Mouse (Mus musculus) ES-E14 (cell line): ENCODE measurements around the gene Rps6kb1. TPM values are rescaled to one million over a fixed set of nuclear protein-coding genes. Genes with fewer than 3 reads are reported as not detected.
A peak's percentile ranks its signal among the peaks of the same experiment; 100 is the strongest.

Source experiments
- DNase-seq: peaks from one replicate; pipeline ENCODE4 v3.0.0-alpha.2; 2013; ENCODE audit warnings: low read depth, low spot score
- H3K27ac ChIP-seq: 2 replicates; pipeline ENCODE4 v1.5.1; 2012; ENCODE audit warnings: low read depth, mild to moderate bottlenecking, low read length, moderate library complexity, mixed read lengths; ENCODE audit not compliant: poor library complexity, insufficient read depth, severe bottlenecking
- H3K36me3 ChIP-seq: 2 replicates; pipeline ENCODE4 v1.6.1; 2012; ENCODE audit warnings: mild to moderate bottlenecking, low read length, moderate library complexity, mixed read lengths; ENCODE audit not compliant: control insufficient read depth, poor library complexity, insufficient read depth, severe bottlenecking
- H3K4me1 ChIP-seq, 2 experiments: fragments of 150-350 bp in 1 of 2; sonication (generic) in 1 of 2; 2 replicates each; pipeline ENCODE4 v1.6.1; 2012; ENCODE audit warnings: low read length in 2 of 2, mild to moderate bottlenecking in 1 of 2, mixed read lengths in 1 of 2; ENCODE audit not compliant: control insufficient read depth in 2 of 2, insufficient read depth in 2 of 2, poor library complexity in 1 of 2
- H3K4me3 ChIP-seq, 2 experiments: fragments of 150-350 bp in 1 of 2; sonication (generic) in 1 of 2; 2 replicates each; pipeline ENCODE4 v1.5.1; 2012; ENCODE audit warnings: low read length in 2 of 2, low read depth in 1 of 2, mild to moderate bottlenecking in 1 of 2, mixed read lengths in 1 of 2; ENCODE audit not compliant: insufficient read depth in 1 of 2, poor library complexity in 1 of 2, severe bottlenecking in 1 of 2
- H3K9ac ChIP-seq: 2 replicates; pipeline ENCODE4 v1.6.1; 2012; ENCODE audit warnings: low read depth, mild to moderate bottlenecking, low read length, mixed read lengths; ENCODE audit not compliant: poor library complexity, insufficient read depth, severe bottlenecking
- H3K9me3 ChIP-seq: fragments of 150-350 bp; sonication (generic); 2 replicates; pipeline ENCODE4 v1.6.1; 2012; ENCODE audit warnings: low read depth, mild to moderate bottlenecking, low read length; ENCODE audit not compliant: control insufficient read depth, insufficient read depth
- CHD2 ChIP-seq: IDR thresholded peaks from 2 replicates; pipeline ENCODE4 v1.6.1; 2014; ENCODE audit warnings: mild to moderate bottlenecking, low read depth, low read length, inconsistent platforms
- HCFC1 ChIP-seq: IDR thresholded peaks from 2 replicates; pipeline ENCODE4 v1.6.1; 2012; ENCODE audit warnings: low read length, inconsistent platforms, borderline replicate concordance; ENCODE audit not compliant: insufficient read depth
- MAFK ChIP-seq: IDR thresholded peaks from 2 replicates; pipeline ENCODE4 v1.6.1; 2014; ENCODE audit warnings: mild to moderate bottlenecking, low read depth, low read length, inconsistent platforms; ENCODE audit not compliant: insufficient read depth
- ZC3H11A ChIP-seq: IDR thresholded peaks from 2 replicates; pipeline ENCODE4 v1.6.1; 2012; ENCODE audit warnings: low read depth, mild to moderate bottlenecking, inconsistent platforms, low read length, borderline replicate concordance
- ZNF384 ChIP-seq: IDR thresholded peaks from 2 replicates; pipeline ENCODE4 v1.6.1; 2012; ENCODE audit warnings: low read depth, low read length, inconsistent platforms
- in situ Hi-C, 2 experiments: fragments of 600-800 bp; cut with MboI; formaldehyde crosslinking; loops; one replicate each; pipeline ENCODE4 v1.15.1; 2025; ENCODE audit warnings: low sequenced_read_pairs in 2 of 2, inconsistent platforms in 1 of 2; ENCODE audit not compliant: unreplicated experiment in 2 of 2
- total RNA-seq: library from RNA; depleted of rRNA; stranded (reverse); fragments of 300-350 nt; gene quantifications from 2 replicates; pipeline ENCODE4 v1.2.3, GENCODE M21; 2012

Gene Rps6kb1
- total RNA-seq, 1 experiment: 43.1 TPM

GRCm38 (mm10) chr11:86581943-86582542, 37.4 kb upstream of the Rps6kb1 start:
- no peak for TF ChIP-seq ZC3H11A
- no peak for TF ChIP-seq ZNF384
- no peak for TF ChIP-seq HCFC1
- no peak for TF ChIP-seq MAFK
- TF ChIP-seq CHD2: no peak
- Histone ChIP-seq H3K27ac (peak overlapping the region; percentile 80; the same call in 1 of the 2 replicates), H3K4me3 (no peak overlapping the region), H3K4me1 (peaks cover 16 to 40% of the 10 kb centered on the region in 2 experiments), H3K9me3 (no peaks in the 10 kb centered on the region), H3K9ac (no peak overlapping the region; the same call in 1 of the 2 replicates), H3K36me3 (no peaks in the 10 kb centered on the region)
- in situ Hi-C loops: no loop called here
- DNase-seq: no peak

GRCm38 (mm10) chr11:86581250-86581753, 36.7 kb upstream of the Rps6kb1 start:
- Histone ChIP-seq H3K36me3 (no peaks in the 10 kb centered on the region), H3K27ac (peak overlapping the region; percentile 80; the same call in 1 of the 2 replicates), H3K4me3 (no peak overlapping the region), H3K9me3 (no peaks in the 10 kb centered on the region), H3K9ac (peak overlapping the region; percentile 51; the same call in 1 of the 2 replicates), H3K4me1 (peaks cover 23 to 46% of the 10 kb centered on the region in 2 experiments)
- TF ChIP-seq CHD2 (no peak), HCFC1 (no peak), ZNF384 (no peak), MAFK (no peak), ZC3H11A (no peak)
- in situ Hi-C loops: no loop called here
- no peak for DNase-seq

- in situ Hi-C loops: no loop called here
- peaks cover 23 to 48% of the 10 kb centered on the region in 2 experiments for H3K4me1 ChIP-seq
- peak overlapping the region; percentile 80 for H3K27ac ChIP-seq
These were observed 35.9 kb upstream of the Rps6kb1 start for GRCm38 (mm10) chr11:86580319-86581113.

GRCm38 (mm10) chr11:86579731-86580318, 35.2 kb upstream of the Rps6kb1 start:
- H3K4me1 ChIP-seq: peaks cover 27 to 53% of the 10 kb centered on the region in 2 experiments
- H3K36me3 ChIP-seq: no peaks in the 10 kb centered on the region
- H3K4me3 ChIP-seq: no peak overlapping the region
- peak overlapping the region; percentile 19; the same call in 1 of the 2 replicates for H3K9ac ChIP-seq
- H3K9me3 ChIP-seq: no peaks in the 10 kb centered on the region
- in situ Hi-C loops: no loop called here
- H3K27ac ChIP-seq: peak overlapping the region; percentile 79
- DNase-seq: no peak
- no peak for TF ChIP-seq MAFK
- no peak for TF ChIP-seq CHD2
- TF ChIP-seq ZC3H11A: no peak
- TF ChIP-seq ZNF384: no peak
- TF ChIP-seq HCFC1: no peak

More at GRCm38 (mm10) chr11:86580319-86581113, 35.9 kb upstream of the Rps6kb1 start:
- no peaks in the 10 kb centered on the region for H3K9me3 ChIP-seq
- H3K36me3 ChIP-seq: no peaks in the 10 kb centered on the region
- H3K9ac ChIP-seq: peak overlapping the region; percentile 19; the same call in 1 of the 2 replicates
- no peak for DNase-seq
- H3K4me3 ChIP-seq: no peak overlapping the region
- no peak for TF ChIP-seq CHD2
- TF ChIP-seq ZNF384: no peak
